Mouse (Mus musculus): Measurements from ENCODE around the gene Dpp6. TPM values are rescaled to one million over a fixed set of nuclear protein-coding genes. Genes with fewer than 3 reads are reported as not detected.

The Dpp6 gene
- polyA plus RNA-seq, 1 experiment from 2014 or later: 0.06 TPM

- no peak overlapping the region for H3K4me2 ChIP-seq (ENCODE audit: low read depth, low read length)
- no peaks in the 10 kb centered on the region for H3K4me1 ChIP-seq (ENCODE audit: insufficient read depth)
- H3K27me3 ChIP-seq (ENCODE audit: insufficient read depth, low read length): no peaks in the 10 kb centered on the region
- DNase-seq (no peak), ATAC-seq (no peak)
- TF ChIP-seq EP300 (IDR thresholded peaks at IDR 0.05; ENCODE audit: low read depth): no peak
- TF ChIP-seq CTCF (IDR thresholded peaks at IDR 0.05; ENCODE audit: low read depth): no peak
- no peak overlapping the region for H3K4me3 ChIP-seq (ENCODE audit: low read depth, low read length)
- H3K27ac ChIP-seq (ENCODE audit: low read depth): no peak overlapping the region
- 80% methylated on average over 4 of the region's 4 CpGs for WGBS (ENCODE audit: insufficient replicate concordance)
- H3K9ac ChIP-seq (replicated peaks): no peak overlapping the region
- H3K9me3 ChIP-seq (ENCODE audit: low read length): no peaks in the 10 kb centered on the region
- no peaks in the 10 kb centered on the region for H3K36me3 ChIP-seq (replicated peaks; ENCODE audit: insufficient read depth, low read length)
Observed at GRCm38 (mm10) chr5:27716026-27716425, 899.0 kb downstream of the Dpp6 start.

GRCm38 (mm10) chr5:27717301-27717700 is 900.3 kb downstream of the Dpp6 start:
- no peak overlapping the region for H3K4me3 ChIP-seq (ENCODE audit: low read depth, low read length)
- no peaks in the 10 kb centered on the region for H3K36me3 ChIP-seq (replicated peaks; ENCODE audit: insufficient read depth, low read length)
- no peak overlapping the region for H3K9ac ChIP-seq (replicated peaks)
- ATAC-seq (no peak), DNase-seq (no peak)
- H3K4me2 ChIP-seq (ENCODE audit: low read depth, low read length): no peak overlapping the region
- TF ChIP-seq EP300 (IDR thresholded peaks at IDR 0.05; ENCODE audit: low read depth): no peak
- TF ChIP-seq CTCF (IDR thresholded peaks at IDR 0.05; ENCODE audit: low read depth): no peak
- H3K9me3 ChIP-seq (ENCODE audit: low read length): no peaks in the 10 kb centered on the region
- H3K27ac ChIP-seq (ENCODE audit: low read depth): no peak overlapping the region
- H3K4me1 ChIP-seq (ENCODE audit: insufficient read depth): no peaks in the 10 kb centered on the region
- no peaks in the 10 kb centered on the region for H3K27me3 ChIP-seq (ENCODE audit: insufficient read depth, low read length)

- Histone ChIP-seq H3K36me3 (replicated peaks; ENCODE audit: insufficient read depth, low read length) (no peaks in the 10 kb centered on the region), H3K4me3 (ENCODE audit: low read depth, low read length) (no peak overlapping the region), H3K9me3 (ENCODE audit: low read length) (no peaks in the 10 kb centered on the region), H3K4me1 (ENCODE audit: insufficient read depth) (no peaks in the 10 kb centered on the region), H3K27me3 (ENCODE audit: insufficient read depth, low read length) (no peaks in the 10 kb centered on the region), H3K4me2 (ENCODE audit: low read depth, low read length) (no peak overlapping the region), H3K9ac (replicated peaks) (no peak overlapping the region), H3K27ac (ENCODE audit: low read depth) (no peak overlapping the region)
- no peak for TF ChIP-seq CTCF (IDR thresholded peaks at IDR 0.05; ENCODE audit: low read depth)
- ATAC-seq: no peak
- WGBS (ENCODE audit: insufficient replicate concordance): 47% methylated on average over 2 of the region's 2 CpGs
- DNase-seq: no peak
Observed at GRCm38 (mm10) chr5:27719311-27719710, 902.3 kb downstream of the Dpp6 start.

GRCm38 (mm10) chr5:27724460-27724859 is 907.5 kb downstream of the Dpp6 start:
- ATAC-seq (no peak), DNase-seq (no peak)
- Histone ChIP-seq H3K36me3 (replicated peaks; ENCODE audit: insufficient read depth, low read length) (no peaks in the 10 kb centered on the region), H3K4me1 (ENCODE audit: insufficient read depth) (no peaks in the 10 kb centered on the region), H3K27ac (ENCODE audit: low read depth) (no peak overlapping the region), H3K4me2 (ENCODE audit: low read depth, low read length) (no peak overlapping the region), H3K9ac (replicated peaks) (no peak overlapping the region), H3K4me3 (ENCODE audit: low read depth, low read length) (no peak overlapping the region), H3K9me3 (ENCODE audit: low read length) (no peaks in the 10 kb centered on the region), H3K27me3 (ENCODE audit: insufficient read depth, low read length) (no peaks in the 10 kb centered on the region)
- TF ChIP-seq EP300 (IDR thresholded peaks at IDR 0.05; ENCODE audit: low read depth): no peak
- peak; percentile 68 for TF ChIP-seq CTCF (IDR thresholded peaks at IDR 0.05; ENCODE audit: low read depth)
- 23% methylated on average over 2 of the region's 2 CpGs for WGBS (ENCODE audit: insufficient replicate concordance)

GRCm38 (mm10) chr5:27730666-27731065 is 913.7 kb downstream of the Dpp6 start:
- H3K27me3 ChIP-seq (ENCODE audit: insufficient read depth, low read length): no peaks in the 10 kb centered on the region
- H3K4me3 ChIP-seq (ENCODE audit: low read depth, low read length): no peak overlapping the region
- H3K4me1 ChIP-seq (ENCODE audit: insufficient read depth): no peaks in the 10 kb centered on the region
- TF ChIP-seq CTCF (IDR thresholded peaks at IDR 0.05; ENCODE audit: low read depth): no peak
- no peak for TF ChIP-seq EP300 (IDR thresholded peaks at IDR 0.05; ENCODE audit: low read depth)
- no peak overlapping the region for H3K9ac ChIP-seq (replicated peaks)
- no peaks in the 10 kb centered on the region for H3K9me3 ChIP-seq (ENCODE audit: low read length)
- H3K36me3 ChIP-seq (replicated peaks; ENCODE audit: insufficient read depth, low read length): no peaks in the 10 kb centered on the region
- ATAC-seq (no peak), DNase-seq (no peak)
- WGBS (ENCODE audit: insufficient replicate concordance): 62% methylated on average over 5 of the region's 5 CpGs
- H3K4me2 ChIP-seq (ENCODE audit: low read depth, low read length): no peak overlapping the region
- H3K27ac ChIP-seq (ENCODE audit: low read depth): no peak overlapping the region

GRCm38 (mm10) chr5:27731392-27731791 is 914.4 kb downstream of the Dpp6 start:
- WGBS (ENCODE audit: insufficient replicate concordance): 50% methylated on average over 1 of the region's 1 CpGs
- Histone ChIP-seq H3K9me3 (ENCODE audit: low read length) (no peaks in the 10 kb centered on the region), H3K4me1 (ENCODE audit: insufficient read depth) (no peaks in the 10 kb centered on the region), H3K4me3 (ENCODE audit: low read depth, low read length) (no peak overlapping the region), H3K9ac (replicated peaks) (no peak overlapping the region), H3K36me3 (replicated peaks; ENCODE audit: insufficient read depth, low read length) (no peaks in the 10 kb centered on the region), H3K4me2 (ENCODE audit: low read depth, low read length) (no peak overlapping the region), H3K27me3 (ENCODE audit: insufficient read depth, low read length) (no peaks in the 10 kb centered on the region), H3K27ac (ENCODE audit: low read depth) (no peak overlapping the region)
- ATAC-seq: no peak
- DNase-seq: no peak
- TF ChIP-seq CTCF (IDR thresholded peaks at IDR 0.05; ENCODE audit: low read depth): no peak
- no peak for TF ChIP-seq EP300 (IDR thresholded peaks at IDR 0.05; ENCODE audit: low read depth)

GRCm38 (mm10) chr5:27732288-27732868 is 915.4 kb downstream of the Dpp6 start:
- H3K9me3 ChIP-seq (ENCODE audit: low read length): no peaks in the 10 kb centered on the region
- no peak for ATAC-seq
- H3K27ac ChIP-seq (ENCODE audit: low read depth): no peak overlapping the region
- no peak overlapping the region for H3K4me2 ChIP-seq (ENCODE audit: low read depth, low read length)
- TF ChIP-seq EP300 (IDR thresholded peaks at IDR 0.05; ENCODE audit: low read depth) (no peak), CTCF (IDR thresholded peaks at IDR 0.05; ENCODE audit: low read depth) (no peak)
- H3K27me3 ChIP-seq (ENCODE audit: insufficient read depth, low read length): no peaks in the 10 kb centered on the region
- no peaks in the 10 kb centered on the region for H3K4me1 ChIP-seq (ENCODE audit: insufficient read depth)
- H3K9ac ChIP-seq (replicated peaks): no peak overlapping the region
- no peak overlapping the region for H3K4me3 ChIP-seq (ENCODE audit: low read depth, low read length)
- DNase-seq: no peak
- H3K36me3 ChIP-seq (replicated peaks; ENCODE audit: insufficient read depth, low read length): no peaks in the 10 kb centered on the region
- 67% methylated on average over 5 of the region's 5 CpGs for WGBS (ENCODE audit: insufficient replicate concordance)

All from liver, postnatal 0 days (tissue).